Mouse (Mus musculus) olfactory bulb, adult 2 months (tissue): ENCODE measurements around the gene Zfp335. TPM values are rescaled to one million over a fixed set of nuclear protein-coding genes. Genes with fewer than 3 reads are reported as not detected.
"Not testable (repeated sequence)": the region's sequence is repeated elsewhere in the genome, so short reads cannot be mapped to it uniquely, and the experiment has no call there.

ENCODE experiments used
- H3K27ac ChIP-seq: fragments of 200-500 bp; 2 replicates; pipeline ENCODE4 v1.5.1; 2012; ENCODE audit warnings: low read depth, low read length; ENCODE audit not compliant: insufficient read depth
- H3K4me1 ChIP-seq: fragments of 200-500 bp; 2 replicates; pipeline ENCODE4 v1.6.1; 2012; ENCODE audit warnings: low read length; ENCODE audit not compliant: control insufficient read depth, insufficient read depth
- H3K4me3 ChIP-seq: fragments of 200-500 bp; 2 replicates; pipeline ENCODE4 v1.5.1; 2012; ENCODE audit warnings: mild to moderate bottlenecking, low read depth, low read length, moderate library complexity; ENCODE audit not compliant: insufficient read depth
- CTCF ChIP-seq: fragments of 200-500 bp; IDR thresholded peaks from 2 replicates; pipeline ENCODE4 v1.5.1; 2012; ENCODE audit warnings: low read depth, mild to moderate bottlenecking, low read length, moderate library complexity; ENCODE audit not compliant: insufficient read depth
- POLR2A ChIP-seq: fragments of 200-500 bp; IDR thresholded peaks from 2 replicates; pipeline ENCODE4 v1.6.1; 2012; ENCODE audit warnings: mild to moderate bottlenecking, low read depth, low read length, moderate library complexity; ENCODE audit not compliant: insufficient read depth
- WGBS: fragments of 180-500 bp; shearing (Covaris S2); methylation state at CpG from one replicate; pipeline ENCODE4 v1.1.7; 2018; 5-methylcytosine and 5-hydroxymethylcytosine counted together
- polyA plus RNA-seq: library from polyadenylated mRNA; stranded (reverse); fragments of >200 nt; gene quantifications from 2 replicates; pipeline ENCODE4 v1.2.4, GENCODE M21; 2012; ENCODE audit warnings: low replicate concordance; ENCODE audit not compliant: missing spikeins, insufficient read depth, insufficient read length

Gene Zfp335
- polyA plus RNA-seq, 1 experiment = not detected

DNA sequence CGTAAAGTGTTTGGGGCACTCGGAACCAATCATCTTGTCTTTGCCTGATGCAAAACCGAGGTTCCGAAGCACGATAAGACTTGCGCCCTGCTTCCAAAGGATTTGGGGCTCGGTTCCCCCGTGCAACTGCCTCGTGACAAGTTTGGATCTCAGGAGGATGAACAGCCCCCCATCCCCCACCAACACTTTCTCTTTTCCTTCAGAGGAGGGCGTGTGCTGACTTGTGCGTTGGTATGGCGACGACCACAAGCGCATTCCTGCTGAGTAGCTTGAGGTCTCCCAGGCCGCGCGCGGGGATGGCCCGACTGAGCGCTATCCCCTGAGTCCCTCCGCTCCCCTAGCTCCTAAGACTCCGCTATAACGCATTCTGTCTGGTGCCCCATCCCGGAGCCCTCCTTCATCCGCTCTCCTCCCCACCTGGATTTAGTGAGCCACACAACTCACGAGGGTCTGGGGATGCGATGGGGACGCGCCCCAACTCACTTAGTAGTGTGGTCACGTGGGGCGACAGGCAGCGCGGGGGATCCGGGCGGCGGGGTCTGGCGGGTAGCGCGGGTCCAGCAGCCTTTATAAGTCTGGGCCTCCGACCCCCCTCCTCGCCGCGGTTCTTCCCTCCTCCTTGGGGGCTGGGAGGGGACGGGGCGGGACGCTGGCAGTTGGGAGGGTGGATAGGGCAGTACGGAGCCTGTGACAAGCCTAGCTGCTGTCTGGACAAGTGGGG lies 54.3 kb downstream of the Zfp335 start, which contains the start of gene Pltp:
Gene Pltp, minus strand, starts transcription at position 611 of the 721 bp plus-strand sequence.
- no peak for TF ChIP-seq POLR2A
- no peak for TF ChIP-seq CTCF
- under 1% methylated on average over 47 of the region's 47 CpGs for WGBS
- Histone ChIP-seq H3K4me3 (peak within 1 kb of the TSS; percentile 52), H3K4me1 (peaks cover 23% of the 10 kb centered on the region), H3K27ac (no peak within 1 kb of the TSS)

DNA sequence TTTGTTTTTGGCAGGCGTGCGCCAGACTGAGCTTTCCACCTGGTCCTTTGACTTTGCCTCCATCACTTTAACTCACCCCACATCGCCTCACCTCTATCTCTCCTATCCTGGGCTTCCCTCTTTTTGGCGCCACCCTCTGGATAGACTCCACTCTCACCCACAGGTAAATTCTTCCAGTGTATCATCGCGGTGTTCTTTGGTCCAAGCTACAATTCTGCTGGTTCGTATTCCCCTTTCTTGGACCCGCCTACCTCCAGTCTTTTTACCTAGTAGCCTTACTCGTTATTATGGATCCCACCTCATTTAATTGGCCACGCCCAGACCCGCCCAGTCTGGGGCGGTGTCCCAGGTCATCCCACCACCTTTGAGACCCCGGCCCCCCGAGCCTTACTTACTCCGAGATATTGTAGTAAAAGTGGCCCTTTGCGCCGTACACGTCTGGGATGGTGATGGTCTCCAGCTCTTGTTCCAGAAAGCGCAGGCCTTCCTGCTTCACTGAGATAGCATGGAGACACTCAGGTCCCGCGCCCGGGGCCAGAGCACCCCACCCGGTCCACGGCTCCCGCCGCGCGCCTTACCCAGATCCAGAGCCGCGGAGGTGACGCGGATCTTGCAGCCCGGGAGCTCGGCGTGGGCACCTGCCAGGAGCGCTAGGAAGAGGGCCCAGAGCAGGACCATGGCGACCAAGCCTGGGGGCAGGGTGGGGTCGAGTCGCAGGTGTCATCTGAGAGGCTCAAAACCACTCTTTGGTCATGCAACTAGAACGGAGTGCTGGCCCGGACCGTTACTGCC lies 55.1 kb downstream of the Zfp335 start:
- no peak overlapping the region for H3K27ac ChIP-seq
- peak overlapping the region; percentile 52 for H3K4me3 ChIP-seq
- 3% methylated on average over 42 of the region's 42 CpGs for WGBS
- TF ChIP-seq CTCF (no peak), POLR2A (no peak)
- H3K4me1 ChIP-seq = peaks cover 21% of the 10 kb centered on the region

DNA sequence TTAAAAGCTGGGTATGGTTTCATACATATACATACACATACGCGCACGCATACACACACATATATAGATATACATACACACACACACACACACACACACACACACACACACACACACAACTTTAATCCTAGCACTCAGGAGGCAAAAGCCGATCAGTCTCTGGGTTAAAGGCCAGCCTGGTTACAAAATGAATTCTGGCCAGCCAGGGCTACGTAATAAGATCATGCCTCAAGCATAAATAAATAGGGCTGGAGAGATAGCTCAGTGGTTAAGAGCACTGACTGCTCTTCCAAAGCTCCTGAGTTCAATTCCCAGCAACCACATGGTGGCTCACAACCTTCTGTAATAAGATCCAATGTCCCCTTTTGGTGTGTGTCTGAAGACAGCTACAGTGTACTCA lies 56.0 kb downstream of the Zfp335 start:
- 87% methylated on average over 5 of the region's 5 CpGs for WGBS
- not testable (repeated sequence) for H3K4me3 ChIP-seq, H3K27ac ChIP-seq
- H3K4me1 ChIP-seq = peaks cover 21% of the 10 kb centered on the region

DNA sequence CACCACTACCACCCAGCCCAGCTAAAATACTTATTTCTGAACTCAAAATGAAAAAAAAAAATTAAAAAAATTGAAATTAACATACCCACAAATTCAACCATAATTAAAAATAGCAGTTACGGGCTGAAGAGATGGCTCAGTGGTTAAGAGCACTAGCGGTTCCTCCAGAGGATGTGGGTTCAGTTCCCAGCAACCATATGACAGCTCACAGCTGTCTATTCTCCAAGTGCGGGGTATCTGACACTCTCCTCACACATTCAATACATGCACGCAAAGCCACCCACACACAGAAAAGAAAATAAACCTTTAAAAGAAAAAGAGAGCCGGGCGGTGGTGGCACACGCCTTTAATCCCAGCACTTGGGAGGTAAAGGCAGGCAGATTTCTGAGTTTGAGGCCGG lies 61.5 kb downstream of the Zfp335 start:
- 78% methylated on average over 8 of the region's 8 CpGs for WGBS
- Histone ChIP-seq H3K27ac (no peak overlapping the region), H3K4me1 (no peaks in the 10 kb centered on the region), H3K4me3 (no peak overlapping the region)
- TF ChIP-seq CTCF (no peak), POLR2A (no peak)

DNA sequence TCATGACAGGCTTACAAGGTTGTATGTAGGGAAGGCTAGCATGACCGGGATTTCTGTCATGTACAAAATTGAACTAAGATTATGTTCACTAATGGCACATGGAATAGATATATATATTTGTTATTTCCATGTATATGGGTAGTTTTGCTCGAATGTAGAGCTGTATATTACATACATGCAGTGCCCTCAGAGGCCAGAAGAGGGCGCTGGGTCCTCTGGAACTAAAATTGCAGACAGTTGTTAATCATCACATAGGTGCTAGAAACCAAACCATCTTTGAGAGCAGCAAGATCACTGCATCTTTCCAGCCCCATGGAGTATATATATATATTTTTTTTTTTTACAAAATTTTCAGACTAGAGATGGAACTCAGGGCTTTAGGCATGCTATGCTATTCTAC lies 65.8 kb downstream of the Zfp335 start:
- no peaks in the 10 kb centered on the region for H3K4me1 ChIP-seq
- H3K27ac ChIP-seq = no peak overlapping the region
- no peak overlapping the region for H3K4me3 ChIP-seq
- WGBS = 49% methylated on average over 3 of the region's 3 CpGs
- TF ChIP-seq CTCF (no peak), POLR2A (no peak)

Other genes with a start within 250 kb of the Zfp335 start
- not detected in 2 replicates for gene Wfdc11, start 237.7 kb downstream of the Zfp335 start, polyA plus RNA-seq
- not detected in 2 replicates for gene Wfdc13, start 226.7 kb downstream of the Zfp335 start, polyA plus RNA-seq
- gene Spint4, start 213.3 kb downstream of the Zfp335 start, polyA plus RNA-seq = not detected in 2 replicates
- not detected in 2 replicates for gene Spint5, start 196.5 kb downstream of the Zfp335 start, polyA plus RNA-seq
- gene Wfdc3, start 165.8 kb downstream of the Zfp335 start, polyA plus RNA-seq = not detected in 2 replicates
- gene Dnttip1, start 165.8 kb downstream of the Zfp335 start, polyA plus RNA-seq = not detected in 2 replicates
- gene Ube2c, start 141.9 kb downstream of the Zfp335 start, polyA plus RNA-seq = not detected in 2 replicates
- not detected in 2 replicates for gene Tnnc2, start 131.8 kb downstream of the Zfp335 start, polyA plus RNA-seq
- gene Snx21, start 125.9 kb downstream of the Zfp335 start, polyA plus RNA-seq = not detected in 2 replicates
- gene Acot8, start 106.9 kb downstream of the Zfp335 start, polyA plus RNA-seq = not detected in 2 replicates
- not detected in 2 replicates for gene Zswim3, start 106.7 kb downstream of the Zfp335 start, polyA plus RNA-seq
- gene Zswim1, start 89.1 kb downstream of the Zfp335 start, polyA plus RNA-seq = not detected in 2 replicates
- not detected in 2 replicates for gene Spata25, start 83.2 kb downstream of the Zfp335 start, polyA plus RNA-seq
- gene Ctsa, start 78.9 kb downstream of the Zfp335 start, polyA plus RNA-seq = not detected in 2 replicates
- gene Neurl2, start 78.3 kb downstream of the Zfp335 start, polyA plus RNA-seq = not detected in 2 replicates
- gene Pltp, start 54.0 kb downstream of the Zfp335 start, polyA plus RNA-seq = not detected in 2 replicates
- not detected in 2 replicates for gene Pcif1, start 32.5 kb downstream of the Zfp335 start, polyA plus RNA-seq
- not detected in 2 replicates for gene Mmp9, start 29.0 kb upstream of the Zfp335 start, polyA plus RNA-seq
- not detected in 2 replicates for gene Slc12a5, start 49.0 kb upstream of the Zfp335 start, polyA plus RNA-seq
- gene Ncoa5, start 123.1 kb upstream of the Zfp335 start, polyA plus RNA-seq = not detected in 2 replicates
- not detected in 2 replicates for gene Cd40, start 143.9 kb upstream of the Zfp335 start, polyA plus RNA-seq
- not detected in 2 replicates for gene 1700025C18Rik, start 179.0 kb upstream of the Zfp335 start, polyA plus RNA-seq